Mouse (Mus musculus) heart, postnatal 0 days (tissue): Measurements from ENCODE around the gene Olfr881.

Experiments
- CTCF ChIP-seq: IDR thresholded peaks from 2 replicates; pipeline ENCODE4 v1.5.1; 2016; ENCODE audit warnings: antibody characterized with exemption, control low read depth, low read depth
- EP300 ChIP-seq: IDR thresholded peaks from 2 replicates; pipeline ENCODE4 v1.6.1; 2016; ENCODE audit warnings: antibody characterized with exemption, low read depth

GRCm38 (mm10) chr9:38000021-38000420 lies 8.4 kb downstream of the Olfr881 start:
- TF ChIP-seq CTCF (no peak), EP300 (no peak)
